Mouse (Mus musculus) neural tube, embryonic 14.5 days (tissue): ENCODE measurements around the gene Ovol1. TPM values are rescaled to one million over a fixed set of nuclear protein-coding genes. Genes with fewer than 3 reads are reported as not detected.

ENCODE experiments used
- ATAC-seq: fragments of 200-750 bp; cut with Nextera tagmentation; 2 replicates; pipeline ENCODE4 v1.8.0; 2017; ENCODE audit warnings: low read depth, mild to moderate bottlenecking, moderate TSS enrichment, moderate library complexity
- H3K27ac ChIP-seq: fragments of 300-500 bp; sonication (generic); 2 replicates; pipeline ENCODE4 v1.5.1; 2014; ENCODE audit warnings: low read depth, mild to moderate bottlenecking, control low read depth, low read length, moderate library complexity, mixed read lengths
- H3K27me3 ChIP-seq: fragments of 300-500 bp; sonication (generic); 2 replicates; pipeline ENCODE4 v1.6.1; 2014; ENCODE audit warnings: low read length; ENCODE audit not compliant: control insufficient read depth, insufficient read depth
- H3K36me3 ChIP-seq: fragments of 300-500 bp; sonication (generic); 2 replicates; pipeline ENCODE4 v1.6.1; 2014; ENCODE audit warnings: low read length, mixed read lengths; ENCODE audit not compliant: control insufficient read depth, insufficient read depth
- H3K4me1 ChIP-seq: fragments of 300-500 bp; sonication (generic); 2 replicates; pipeline ENCODE4 v1.6.1; 2014; ENCODE audit warnings: low read length; ENCODE audit not compliant: control insufficient read depth, insufficient read depth
- H3K4me2 ChIP-seq: fragments of 300-500 bp; sonication (generic); 2 replicates; pipeline ENCODE4 v1.6.1; 2014; ENCODE audit warnings: mild to moderate bottlenecking, low read depth, low read length, control low read depth
- H3K4me3 ChIP-seq: fragments of 300-500 bp; sonication (generic); 2 replicates; pipeline ENCODE4 v1.5.1; 2014; ENCODE audit warnings: low read depth, low read length, control low read depth, mixed read lengths
- H3K9ac ChIP-seq: fragments of 300-500 bp; sonication (generic); replicated peaks from 2 replicates; pipeline ENCODE4 v1.6.1; 2014; ENCODE audit warnings: low read depth, mild to moderate bottlenecking, control low read depth, low read length, mixed read lengths
- H3K9me3 ChIP-seq: fragments of 300-500 bp; sonication (generic); 2 replicates; pipeline ENCODE4 v1.6.1; 2016; ENCODE audit warnings: low read length; ENCODE audit not compliant: control insufficient read depth
- WGBS: fragments of 180-500 bp; shearing (Covaris S2); extraction: QIAGEN DNeasy Blood & Tissue Kit; methylation state at CpG from one replicate; pipeline ENCODE4 v1.1.7; 2014; 5-methylcytosine and 5-hydroxymethylcytosine counted together
- polyA plus RNA-seq: library from polyadenylated mRNA; unstranded; fragments of >200 nt; fragmentation: Nextera tagmentation; extraction: Ambion mirVana; gene quantifications from 2 replicates; pipeline ENCODE4 v1.2.1, GENCODE M21; 2014

The Ovol1 gene
- polyA plus RNA-seq, 1 experiment from 2014 or later = not detected

GRCm38 (mm10) chr19:5601752-5602541 lies 41.5 kb upstream of the Ovol1 start, which contains the start of gene Rnaseh2c:
Gene Rnaseh2c, plus strand, starts transcription at chr19:5601873.
- H3K4me2 ChIP-seq = peak within 1 kb of the TSS; percentile 91
- peak; percentile 91 for ATAC-seq
- peak within 1 kb of the TSS; percentile 88 for H3K9ac ChIP-seq
- WGBS = under 1% methylated on average over 64 of the region's 64 CpGs
- H3K27me3 ChIP-seq = no peaks in the 10 kb centered on the region
- H3K9me3 ChIP-seq = no peaks in the 10 kb centered on the region
- H3K4me1 ChIP-seq = peaks cover 8% of the 10 kb centered on the region
- peaks cover 30% of the 10 kb centered on the region for H3K36me3 ChIP-seq
- H3K27ac ChIP-seq = peak within 1 kb of the TSS; percentile 77
- peak within 1 kb of the TSS; percentile 72 for H3K4me3 ChIP-seq

- peaks cover 8% of the 10 kb centered on the region for H3K4me1 ChIP-seq
- H3K9me3 ChIP-seq = no peaks in the 10 kb centered on the region
- no peak overlapping the region for H3K4me3 ChIP-seq
- H3K36me3 ChIP-seq = peaks cover 10% of the 10 kb centered on the region
- H3K4me2 ChIP-seq = no peak overlapping the region
- H3K9ac ChIP-seq = no peak overlapping the region
- no peak for ATAC-seq
- 78% methylated on average over 4 of the region's 4 CpGs for WGBS
- no peaks in the 10 kb centered on the region for H3K27me3 ChIP-seq
- no peak overlapping the region for H3K27ac ChIP-seq
These were observed 38.8 kb upstream of the Ovol1 start for GRCm38 (mm10) chr19:5599224-5599623.

- Histone ChIP-seq H3K9me3 (no peaks in the 10 kb centered on the region), H3K4me2 (no peak overlapping the region), H3K36me3 (no peaks in the 10 kb centered on the region), H3K4me1 (no peaks in the 10 kb centered on the region), H3K4me3 (no peak overlapping the region), H3K27ac (no peak overlapping the region), H3K9ac (no peak overlapping the region), H3K27me3 (no peaks in the 10 kb centered on the region)
- no peak for ATAC-seq
- 91% methylated on average over 6 of the region's 6 CpGs for WGBS
These were observed 31.4 kb upstream of the Ovol1 start for GRCm38 (mm10) chr19:5591888-5592287.

- ATAC-seq = no peak
- H3K4me1 ChIP-seq = no peaks in the 10 kb centered on the region
- no peaks in the 10 kb centered on the region for H3K9me3 ChIP-seq
These were observed 28.7 kb upstream of the Ovol1 start for GRCm38 (mm10) chr19:5589159-5589558.

DNA sequence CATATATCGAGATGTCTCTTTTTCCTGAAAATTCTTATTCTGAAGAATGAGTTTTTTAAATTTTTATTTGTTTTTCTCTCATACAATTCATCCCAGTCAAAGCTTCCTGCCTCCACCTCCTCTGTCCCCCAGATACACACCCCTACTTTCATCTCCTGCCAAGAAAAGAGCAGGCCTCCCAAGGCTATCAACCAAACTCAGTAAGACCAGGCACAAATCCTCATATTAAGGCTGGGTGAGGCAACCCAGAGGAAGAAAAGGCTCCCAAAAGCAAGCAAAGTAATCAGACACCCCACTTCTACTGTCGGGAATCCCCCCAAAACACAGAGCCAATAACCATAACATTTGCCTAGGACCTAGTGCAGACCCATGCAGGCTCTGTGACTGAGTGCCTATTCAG lies 21.5 kb upstream of the Ovol1 start:
- Histone ChIP-seq H3K36me3 (no peaks in the 10 kb centered on the region), H3K4me1 (no peaks in the 10 kb centered on the region), H3K9me3 (no peaks in the 10 kb centered on the region), H3K9ac (no peak overlapping the region), H3K27me3 (no peaks in the 10 kb centered on the region), H3K27ac (no peak overlapping the region), H3K4me2 (no peak overlapping the region), H3K4me3 (no peak overlapping the region)
- 83% methylated on average over 2 of the region's 2 CpGs for WGBS
- no peak for ATAC-seq

More at GRCm38 (mm10) chr19:5589159-5589558, 28.7 kb upstream of the Ovol1 start:
- H3K27me3 ChIP-seq = no peaks in the 10 kb centered on the region
- WGBS = 79% methylated on average over 9 of the region's 9 CpGs
- H3K4me3 ChIP-seq = no peak overlapping the region
- no peak overlapping the region for H3K4me2 ChIP-seq
- no peak overlapping the region for H3K9ac ChIP-seq
- no peak overlapping the region for H3K27ac ChIP-seq
- H3K36me3 ChIP-seq = no peaks in the 10 kb centered on the region

GRCm38 (mm10) chr19:5580776-5581175 lies 20.3 kb upstream of the Ovol1 start:
- Histone ChIP-seq H3K9ac (no peak overlapping the region), H3K4me1 (no peaks in the 10 kb centered on the region), H3K36me3 (no peaks in the 10 kb centered on the region), H3K9me3 (no peaks in the 10 kb centered on the region), H3K27me3 (no peaks in the 10 kb centered on the region), H3K4me2 (no peak overlapping the region), H3K4me3 (no peak overlapping the region), H3K27ac (no peak overlapping the region)
- no peak for ATAC-seq
- 89% methylated on average over 6 of the region's 6 CpGs for WGBS

DNA sequence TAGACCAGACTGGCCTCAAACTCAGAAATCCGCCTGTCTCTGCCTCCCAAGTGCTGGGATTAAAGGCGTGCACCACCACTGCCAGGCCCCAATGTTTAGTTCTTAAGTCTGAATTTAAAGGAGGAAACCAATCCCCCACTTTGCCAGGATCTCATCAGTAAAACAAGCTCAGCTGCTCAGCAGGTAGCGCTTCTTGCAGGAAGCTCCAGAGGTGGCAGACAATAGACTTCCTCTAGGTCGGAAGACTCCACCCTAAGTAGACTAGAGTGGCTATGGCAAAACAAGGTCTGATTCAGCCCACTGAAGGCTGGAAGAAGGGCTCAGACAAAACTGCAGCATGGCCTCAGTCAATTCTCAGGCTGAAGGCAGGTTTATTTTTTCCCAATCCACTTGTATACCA lies 19.5 kb upstream of the Ovol1 start:
- ATAC-seq = no peak
- no peak overlapping the region for H3K4me3 ChIP-seq
- WGBS = 68% methylated on average over 4 of the region's 4 CpGs

DNA sequence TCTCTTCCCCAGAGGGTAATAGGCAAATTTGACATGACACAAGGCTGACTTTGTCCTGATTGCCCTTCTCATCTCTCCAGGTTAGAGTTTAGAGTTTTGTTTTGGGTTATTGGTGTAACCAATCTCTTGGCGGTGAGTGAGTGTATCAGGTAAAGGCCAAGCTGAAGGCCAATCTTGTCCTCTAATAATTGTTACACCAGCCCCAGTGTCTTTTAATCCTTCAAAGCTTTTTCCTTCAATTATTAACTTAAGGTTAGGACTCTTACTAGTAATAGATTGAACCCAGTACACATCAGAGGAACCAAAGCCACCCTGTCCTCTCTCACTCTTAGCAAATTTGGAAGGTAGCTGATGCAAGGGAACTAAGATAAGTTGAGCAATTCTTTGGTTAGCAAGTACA lies 14.9 kb upstream of the Ovol1 start:
- Histone ChIP-seq H3K4me2 (no peak overlapping the region), H3K9me3 (no peaks in the 10 kb centered on the region), H3K4me1 (no peaks in the 10 kb centered on the region), H3K27ac (no peak overlapping the region), H3K4me3 (no peak overlapping the region), H3K36me3 (no peaks in the 10 kb centered on the region), H3K27me3 (no peaks in the 10 kb centered on the region), H3K9ac (no peak overlapping the region)
- 100% methylated on average over 1 of the region's 1 CpGs for WGBS
- no peak for ATAC-seq

More for the DNA sequence above, 19.5 kb upstream of the Ovol1 start:
- H3K27ac ChIP-seq = no peak overlapping the region
- H3K9ac ChIP-seq = no peak overlapping the region
- H3K9me3 ChIP-seq = no peaks in the 10 kb centered on the region
- H3K27me3 ChIP-seq = no peaks in the 10 kb centered on the region
- H3K4me1 ChIP-seq = no peaks in the 10 kb centered on the region
- H3K36me3 ChIP-seq = no peaks in the 10 kb centered on the region
- no peak overlapping the region for H3K4me2 ChIP-seq

- 0 out of 2 replicates have a peak, but pooled peaks cover 4% of the 10 kb centered on the region for H3K4me1 ChIP-seq
- no peak overlapping the region for H3K4me2 ChIP-seq
- no peaks in the 10 kb centered on the region for H3K36me3 ChIP-seq
- H3K27ac ChIP-seq = no peak overlapping the region
- no peak overlapping the region for H3K4me3 ChIP-seq
- H3K9me3 ChIP-seq = no peaks in the 10 kb centered on the region
- no peak overlapping the region for H3K9ac ChIP-seq
- 81% methylated on average over 19 of the region's 19 CpGs for WGBS
- no peak for ATAC-seq
- H3K27me3 ChIP-seq = no peaks in the 10 kb centered on the region
These were observed 12.1 kb upstream of the Ovol1 start for GRCm38 (mm10) chr19:5572331-5573125.
